Mouse (Mus musculus): Measurements from ENCODE around the gene Gm47996.

- TF ChIP-seq CTCF (IDR thresholded peaks at IDR 0.05) (no peak), EP300 (IDR thresholded peaks at IDR 0.05) (no peak)
Measured at GRCm38 (mm10) chr1:151216417-151216816, 6.5 kb downstream of the Gm47996 start.

Data from lung, postnatal 0 days (tissue).